Mouse (Mus musculus) midbrain, embryonic 14.5 days (tissue): ENCODE measurements around the gene Gm20721. TPM values are rescaled to one million over a fixed set of nuclear protein-coding genes. Genes with fewer than 3 reads are reported as not detected.

Experiments
- ATAC-seq: fragments of 200-750 bp; cut with Nextera tagmentation; 2 replicates; pipeline ENCODE4 v1.8.0; 2017; ENCODE audit warnings: moderate number of reproducible peaks, moderate library complexity; ENCODE audit not compliant: low FRiP score, low TSS enrichment
- DNase-seq: peaks from one replicate; pipeline ENCODE4 v3.0.0-alpha.2; 2015
- H3K27ac ChIP-seq: fragments of 300-500 bp; sonication (generic); replicated peaks from 2 replicates; pipeline ENCODE4 v1.5.1; 2014; ENCODE audit warnings: mild to moderate bottlenecking, low read depth, low read length, moderate library complexity
- H3K27me3 ChIP-seq: fragments of 300-500 bp; sonication (generic); 2 replicates; pipeline ENCODE4 v1.6.1; 2014; ENCODE audit warnings: low read length, control low read depth, mixed read lengths; ENCODE audit not compliant: control insufficient read depth, insufficient read depth
- H3K36me3 ChIP-seq: fragments of 300-500 bp; sonication (generic); 2 replicates; pipeline ENCODE4 v1.6.1; 2014; ENCODE audit warnings: low read length, control low read depth; ENCODE audit not compliant: control insufficient read depth, insufficient read depth
- H3K4me1 ChIP-seq: fragments of 300-500 bp; sonication (generic); 2 replicates; pipeline ENCODE4 v1.6.1; 2014; ENCODE audit warnings: mild to moderate bottlenecking, antibody characterized with exemption, low read length, control low read depth; ENCODE audit not compliant: control insufficient read depth, insufficient read depth
- H3K4me2 ChIP-seq: fragments of 300-500 bp; sonication (generic); 2 replicates; pipeline ENCODE4 v1.6.1; 2014; ENCODE audit warnings: mild to moderate bottlenecking, low read length, moderate library complexity
- H3K4me3 ChIP-seq: fragments of 300-500 bp; sonication (generic); replicated peaks from 2 replicates; pipeline ENCODE4 v1.5.1; 2014; ENCODE audit warnings: low read depth, low read length
- H3K9ac ChIP-seq: fragments of 300-500 bp; sonication (generic); replicated peaks from 2 replicates; pipeline ENCODE4 v1.6.1; 2014; ENCODE audit warnings: mild to moderate bottlenecking, low read length, moderate library complexity
- H3K9me3 ChIP-seq: fragments of 300-500 bp; sonication (generic); 2 replicates; pipeline ENCODE4 v1.6.1; 2016; ENCODE audit warnings: low read length, control low read depth, mixed read lengths; ENCODE audit not compliant: control insufficient read depth
- WGBS: fragments of 180-500 bp; shearing (Covaris S2); extraction: QIAGEN DNeasy Blood & Tissue Kit; methylation state at CpG from one replicate; pipeline ENCODE4 v1.1.7; 2014; 5-methylcytosine and 5-hydroxymethylcytosine counted together
- polyA plus RNA-seq: library from polyadenylated mRNA; unstranded; fragments of >200 nt; fragmentation: Nextera tagmentation; extraction: Ambion mirVana; gene quantifications from 2 replicates; pipeline ENCODE4 v1.2.1, GENCODE M21; 2014

Gene Gm20721
- polyA plus RNA-seq, 1 experiment from 2014 or later: 6.4 TPM

DNA sequence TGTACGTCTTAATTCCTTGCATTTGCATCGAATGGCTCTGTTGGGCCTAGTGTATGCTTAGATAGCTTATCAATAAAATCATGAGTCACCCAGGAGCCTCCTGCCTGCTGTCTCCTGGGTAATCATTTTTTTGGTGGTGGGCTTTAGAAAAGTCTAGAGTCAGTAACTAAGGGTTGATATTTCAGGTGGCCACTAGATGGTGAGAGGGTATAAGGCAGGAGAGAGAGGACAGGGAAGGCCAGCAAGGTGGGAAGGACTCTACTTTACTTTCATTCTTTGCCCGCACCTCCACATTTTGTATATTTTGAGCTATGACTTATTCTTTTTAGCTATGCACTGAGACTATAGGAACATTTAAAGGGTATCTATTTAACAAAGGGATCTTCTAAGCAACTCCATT is 38.6 kb downstream of the Gm20721 start:
- DNase-seq: no peak

DNA sequence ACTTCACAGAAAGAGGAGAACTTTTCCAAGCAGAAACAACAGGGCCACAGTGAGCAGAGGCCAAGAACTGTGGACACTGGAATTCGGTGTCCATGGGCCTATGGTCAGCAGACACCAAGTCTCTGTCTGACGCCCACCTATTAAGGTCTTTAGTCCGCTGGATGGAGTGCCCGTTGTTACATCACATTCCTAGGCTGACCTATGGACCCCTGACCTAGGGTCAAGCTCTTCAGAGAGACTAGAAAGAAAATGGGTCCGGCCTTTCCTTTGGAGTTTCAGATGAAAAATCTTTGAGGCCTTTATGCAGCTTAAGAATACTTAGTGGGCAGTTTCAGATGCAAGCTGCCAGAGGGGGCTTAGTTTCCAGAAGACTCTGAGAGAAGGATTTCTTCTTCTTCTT is 40.9 kb downstream of the Gm20721 start:
- H3K27me3 ChIP-seq: peaks cover 6% of the 10 kb centered on the region; the same call in 1 of the 2 replicates
- H3K27ac ChIP-seq: no peak overlapping the region
- no peaks in the 10 kb centered on the region for H3K9me3 ChIP-seq
- no peaks in the 10 kb centered on the region for H3K36me3 ChIP-seq
- 3% methylated on average over 5 of the region's 5 CpGs for WGBS
- DNase-seq (no peak), ATAC-seq (no peak)
- H3K4me3 ChIP-seq: no peak overlapping the region
- no peak overlapping the region for H3K9ac ChIP-seq
- H3K4me1 ChIP-seq: no peaks in the 10 kb centered on the region
- H3K4me2 ChIP-seq: no peak overlapping the region

More for the DNA sequence above, 38.6 kb downstream of the Gm20721 start:
- no peak for ATAC-seq
- no peak overlapping the region for H3K27ac ChIP-seq
- WGBS: 88% methylated on average over 3 of the region's 3 CpGs
- H3K4me2 ChIP-seq: no peak overlapping the region
- H3K4me1 ChIP-seq: no peaks in the 10 kb centered on the region
- no peak overlapping the region for H3K4me3 ChIP-seq
- H3K9ac ChIP-seq: no peak overlapping the region
- no peaks in the 10 kb centered on the region for H3K27me3 ChIP-seq
- no peaks in the 10 kb centered on the region for H3K9me3 ChIP-seq
- no peaks in the 10 kb centered on the region for H3K36me3 ChIP-seq

GRCm38 (mm10) chr2:174302526-174302925 is 44.0 kb downstream of the Gm20721 start:
- DNase-seq (no peak), ATAC-seq (no peak)
- WGBS: 24% methylated on average over 6 of the region's 6 CpGs
- Histone ChIP-seq H3K9me3 (peaks cover 25% of the 10 kb centered on the region), H3K9ac (no peak overlapping the region), H3K4me1 (no peaks in the 10 kb centered on the region), H3K27me3 (peaks cover 34% of the 10 kb centered on the region), H3K4me3 (no peak overlapping the region), H3K36me3 (no peaks in the 10 kb centered on the region), H3K27ac (no peak overlapping the region), H3K4me2 (no peak overlapping the region)

DNA sequence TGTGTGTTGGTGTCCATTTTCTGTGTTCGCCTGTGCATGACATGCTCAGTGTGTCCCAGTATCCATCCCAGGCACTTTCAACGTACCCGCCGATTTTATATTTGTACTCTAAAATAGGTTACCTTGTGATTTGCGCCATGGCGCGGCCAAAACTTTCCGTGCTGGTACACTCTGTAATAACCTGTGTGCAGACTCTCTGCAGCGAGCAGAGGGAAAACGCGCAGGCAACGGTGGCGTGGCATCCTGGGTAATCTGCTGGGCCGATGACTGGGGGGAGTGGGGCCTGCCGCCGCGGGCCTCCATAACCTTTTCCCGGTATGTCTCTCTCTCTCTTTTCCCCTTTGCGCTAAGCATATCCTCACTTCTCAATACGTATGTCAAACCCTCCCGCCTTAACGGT is 45.8 kb downstream of the Gm20721 start:
- Histone ChIP-seq H3K4me3 (peak overlapping the region; percentile 21), H3K27ac (no peak overlapping the region), H3K27me3 (peaks cover 39% of the 10 kb centered on the region), H3K4me1 (0 out of 2 replicates have a peak, but pooled peaks cover 3% of the 10 kb centered on the region), H3K4me2 (peak overlapping the region; percentile 42), H3K9me3 (peaks cover 36% of the 10 kb centered on the region), H3K9ac (no peak overlapping the region), H3K36me3 (no peaks in the 10 kb centered on the region)
- ATAC-seq: no peak
- WGBS: 54% methylated on average over 22 of the region's 22 CpGs
- no peak for DNase-seq

- peak overlapping the region; percentile 42 for H3K4me2 ChIP-seq
- no peaks in the 10 kb centered on the region for H3K36me3 ChIP-seq
- DNase-seq (no peak), ATAC-seq (no peak)
- peaks cover 39% of the 10 kb centered on the region for H3K27me3 ChIP-seq
- WGBS: 55% methylated on average over 27 of the region's 27 CpGs
- H3K9ac ChIP-seq: no peak overlapping the region
- H3K4me1 ChIP-seq: 0 out of 2 replicates have a peak, but pooled peaks cover 4% of the 10 kb centered on the region
- H3K27ac ChIP-seq: no peak overlapping the region
- H3K9me3 ChIP-seq: peaks cover 41% of the 10 kb centered on the region
- peak overlapping the region; percentile 21 for H3K4me3 ChIP-seq
These were observed 46.3 kb downstream of the Gm20721 start for GRCm38 (mm10) chr2:174300186-174300585.

DNA sequence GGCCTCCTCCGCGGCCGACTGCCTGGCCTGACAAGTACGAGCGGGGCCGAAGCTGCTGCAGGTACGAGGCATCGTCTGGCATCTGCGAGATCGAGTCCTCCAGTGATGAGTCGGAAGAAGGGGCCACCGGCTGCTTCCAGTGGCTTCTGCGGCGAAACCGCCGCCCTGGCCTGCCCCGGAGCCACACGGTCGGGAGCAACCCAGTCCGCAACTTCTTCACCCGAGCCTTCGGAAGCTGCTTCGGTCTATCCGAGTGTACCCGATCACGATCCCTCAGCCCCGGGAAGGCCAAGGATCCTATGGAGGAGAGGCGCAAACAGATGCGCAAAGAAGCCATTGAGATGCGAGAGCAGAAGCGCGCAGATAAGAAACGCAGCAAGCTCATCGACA is 46.7 kb downstream of the Gm20721 start:
- peaks cover 39% of the 10 kb centered on the region for H3K27me3 ChIP-seq
- H3K27ac ChIP-seq: no peak overlapping the region
- ATAC-seq (no peak), DNase-seq (no peak)
- no peak overlapping the region for H3K9ac ChIP-seq
- peak overlapping the region; percentile 21 for H3K4me3 ChIP-seq
- H3K36me3 ChIP-seq: no peaks in the 10 kb centered on the region
- peak overlapping the region; percentile 42 for H3K4me2 ChIP-seq
- WGBS: 48% methylated on average over 34 of the region's 34 CpGs
- peaks cover 45% of the 10 kb centered on the region for H3K9me3 ChIP-seq
- H3K4me1 ChIP-seq: 0 out of 2 replicates have a peak, but pooled peaks cover 4% of the 10 kb centered on the region

- Histone ChIP-seq H3K36me3 (no peaks in the 10 kb centered on the region), H3K9ac (no peak overlapping the region), H3K4me3 (peak overlapping the region; percentile 21), H3K4me1 (0 out of 2 replicates have a peak, but pooled peaks cover 4% of the 10 kb centered on the region), H3K4me2 (peak overlapping the region; percentile 42), H3K27ac (no peak overlapping the region), H3K27me3 (peaks cover 39% of the 10 kb centered on the region), H3K9me3 (peaks cover 45% of the 10 kb centered on the region)
- 48% methylated on average over 47 of the region's 48 CpGs for WGBS
- DNase-seq (no peak), ATAC-seq (no peak)
These were observed 47.3 kb downstream of the Gm20721 start for GRCm38 (mm10) chr2:174299091-174299770.

- ATAC-seq (no peak), DNase-seq (no peak)
- H3K9me3 ChIP-seq: peaks cover 45% of the 10 kb centered on the region
These were observed 48.0 kb downstream of the Gm20721 start for GRCm38 (mm10) chr2:174298471-174298870.

GRCm38 (mm10) chr2:174297851-174298250 is 48.7 kb downstream of the Gm20721 start:
- WGBS: 70% methylated on average over 19 of the region's 19 CpGs
- no peak overlapping the region for H3K4me2 ChIP-seq

More at GRCm38 (mm10) chr2:174298471-174298870, 48.0 kb downstream of the Gm20721 start:
- H3K27ac ChIP-seq: no peak overlapping the region
- no peak overlapping the region for H3K9ac ChIP-seq
- H3K36me3 ChIP-seq: no peaks in the 10 kb centered on the region
- H3K4me1 ChIP-seq: 0 out of 2 replicates have a peak, but pooled peaks cover 4% of the 10 kb centered on the region
- peaks cover 39% of the 10 kb centered on the region for H3K27me3 ChIP-seq
- peak overlapping the region; percentile 35 for H3K4me2 ChIP-seq
- 0 out of 2 replicates have a peak overlapping the region, but pooled peaks have one; percentile 1 for H3K4me3 ChIP-seq
- 48% methylated on average over 33 of the region's 33 CpGs for WGBS

More at GRCm38 (mm10) chr2:174297851-174298250, 48.7 kb downstream of the Gm20721 start:
- Histone ChIP-seq H3K9ac (no peak overlapping the region), H3K36me3 (no peaks in the 10 kb centered on the region), H3K4me3 (no peak overlapping the region), H3K9me3 (peaks cover 45% of the 10 kb centered on the region), H3K27me3 (peaks cover 39% of the 10 kb centered on the region), H3K4me1 (peaks cover 4% of the 10 kb centered on the region; the same call in 1 of the 2 replicates), H3K27ac (no peak overlapping the region)
- ATAC-seq (no peak), DNase-seq (no peak)
